Mouse (Mus musculus) gastrocnemius, adult 18-20 months (tissue): Measurements from ENCODE around the gene Vps9d1. TPM values are rescaled to one million over a fixed set of nuclear protein-coding genes. Genes with fewer than 3 reads are reported as not detected.
"Not testable (repeated sequence)": the region's sequence is repeated elsewhere in the genome, so short reads cannot be mapped to it uniquely, and the experiment has no call there.

Experiments
- DNase-seq: peaks from one replicate; pipeline ENCODE4 v3.0.0; 2021; ENCODE audit warnings: low spot score
- total RNA-seq, 2 experiments: library from RNA; stranded (reverse); gene quantifications; 2 replicates each; pipeline ENCODE4 v1.2.3; 2021

Gene Vps9d1
- total RNA-seq, 2 experiments from 2014 or later: 17.2 to 18.8 TPM

DNA sequence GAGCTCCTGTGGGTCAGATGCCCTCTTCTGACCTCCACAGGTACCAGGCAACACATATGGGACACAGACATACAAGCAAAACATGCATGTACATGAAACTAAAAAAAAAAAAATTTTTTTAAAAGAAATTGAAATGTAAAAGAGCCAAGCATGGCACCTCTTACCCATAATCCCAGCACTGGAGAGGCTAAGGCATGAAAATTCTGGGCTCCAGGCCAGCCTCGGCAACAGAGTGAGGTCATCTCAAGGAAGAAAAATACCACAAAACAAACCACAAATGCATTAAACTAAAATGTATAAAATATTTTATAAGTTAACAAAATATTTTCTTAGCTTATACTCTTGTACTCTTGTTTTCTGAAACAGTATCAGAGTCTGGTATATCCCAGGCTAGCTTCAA is 33.2 kb downstream of the Vps9d1 start:
- no peak for DNase-seq

DNA sequence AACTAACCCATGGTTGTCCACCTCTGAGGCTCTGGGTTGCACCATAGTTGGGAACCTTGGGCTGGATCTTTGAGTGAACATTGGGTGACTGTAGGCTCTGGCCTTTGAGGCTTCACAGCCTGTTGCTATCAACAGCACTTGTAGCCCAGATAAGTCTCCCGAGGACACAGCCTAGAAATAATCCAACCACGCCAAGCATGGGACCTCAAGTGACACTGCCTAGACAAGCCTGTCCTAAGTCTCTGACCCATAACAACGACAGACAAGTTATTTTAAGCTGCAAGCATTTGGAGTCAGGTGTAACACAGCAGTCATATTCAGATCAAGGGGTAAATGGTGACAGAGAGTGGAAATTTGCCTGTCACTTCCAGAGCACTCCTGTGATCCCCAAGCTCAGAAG is 38.7 kb downstream of the Vps9d1 start:
- DNase-seq: no peak

DNA sequence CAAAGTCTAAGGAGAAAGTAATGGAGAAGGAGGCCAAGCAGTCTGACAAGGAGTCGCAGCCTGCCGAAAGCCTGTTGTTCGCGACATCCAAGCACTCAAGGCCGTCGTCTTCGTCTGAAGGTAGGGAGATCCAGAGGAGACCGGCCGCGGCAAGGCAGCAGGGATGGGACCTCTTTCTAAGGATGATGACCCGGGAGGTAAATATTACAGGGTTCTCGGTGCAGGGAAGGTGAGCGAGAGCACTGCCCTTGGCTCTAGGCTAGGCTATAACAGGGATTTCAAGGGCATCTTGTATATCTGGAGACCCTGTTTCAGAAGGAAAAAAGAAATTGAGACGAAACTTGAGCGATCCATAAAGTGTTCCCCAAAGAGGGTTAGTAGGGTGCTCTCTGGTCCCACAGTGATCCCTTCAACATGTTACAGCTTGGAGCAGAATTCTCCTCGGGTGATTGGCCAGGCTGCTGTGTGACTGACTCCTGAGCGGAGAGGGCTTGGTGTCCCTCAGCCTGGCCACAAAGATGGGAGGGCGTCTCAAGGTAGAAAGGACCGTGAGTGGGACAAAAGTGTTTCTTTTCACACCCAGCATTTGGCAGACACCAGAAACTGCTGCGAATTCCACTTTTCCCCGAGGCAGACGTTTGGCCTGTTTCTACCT is 40.9 kb downstream of the Vps9d1 start:
- DNase-seq: no peak

DNA sequence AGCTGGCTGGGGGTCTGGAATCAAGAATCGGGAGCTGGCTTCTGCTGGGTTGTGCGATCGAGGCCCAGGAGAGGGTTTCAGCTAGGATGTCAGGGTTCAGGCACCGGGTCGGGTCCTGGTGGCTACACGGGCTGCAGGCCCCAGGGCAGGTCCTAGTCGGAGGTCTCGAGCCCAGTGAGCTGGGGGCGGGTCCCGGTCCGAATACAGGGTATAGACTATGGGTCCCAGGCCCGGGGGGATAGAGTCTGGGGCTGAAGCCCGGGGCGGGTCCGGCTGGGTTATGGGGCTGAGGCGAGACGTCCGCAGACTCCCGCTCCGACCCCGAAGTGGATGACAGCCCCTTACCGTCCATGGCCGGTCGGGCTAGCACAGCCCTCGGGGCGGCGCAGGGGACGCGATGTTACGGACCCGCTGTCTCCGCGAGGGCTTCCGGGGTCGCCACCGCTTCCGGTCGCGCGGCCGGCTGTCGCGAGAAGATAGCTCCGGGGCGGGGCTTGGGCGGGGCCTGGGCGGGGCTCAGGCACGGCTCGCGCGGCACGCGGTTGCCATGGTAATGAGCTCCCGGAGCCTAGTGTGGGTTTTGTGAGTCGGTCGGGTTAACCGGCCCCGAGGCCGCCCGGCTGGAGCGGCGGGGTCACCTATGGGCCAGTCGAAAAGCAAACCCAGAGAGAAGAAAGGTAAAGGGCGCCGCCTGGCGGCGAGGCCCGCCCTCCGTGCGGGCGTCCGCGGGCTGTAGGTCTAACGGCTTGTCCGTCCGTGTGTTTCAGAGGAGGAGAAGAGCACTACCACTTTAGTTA is 41.6 kb downstream of the Vps9d1 start, which contains the start of the genes Chmp1a and Spata33:
TSS of gene Chmp1a (minus strand) at position 443 of the 797 bp plus-strand sequence.
TSS of gene Spata33 (plus strand) at position 512 of the 797 bp plus-strand sequence.
- peak; percentile 81 for DNase-seq

DNA sequence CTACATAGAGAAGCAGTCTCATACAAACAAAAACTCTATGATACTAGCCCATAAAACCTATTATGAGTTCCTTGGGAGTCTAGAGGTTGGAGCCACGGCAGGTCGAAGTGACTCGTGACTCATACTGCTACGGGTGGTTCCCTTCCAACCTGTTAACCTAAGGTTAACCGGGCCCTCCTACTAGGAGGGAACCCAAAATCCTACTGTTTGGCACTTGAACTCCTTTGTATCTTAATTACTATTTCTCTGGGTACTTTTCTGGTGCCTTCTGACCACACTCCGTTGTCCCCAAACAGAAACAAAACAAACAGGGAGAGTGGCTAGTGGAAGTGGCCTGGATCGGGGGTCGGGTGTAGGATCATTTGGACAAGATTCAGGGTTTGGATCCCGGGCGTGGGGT is 42.3 kb downstream of the Vps9d1 start:
- DNase-seq: no peak

DNA sequence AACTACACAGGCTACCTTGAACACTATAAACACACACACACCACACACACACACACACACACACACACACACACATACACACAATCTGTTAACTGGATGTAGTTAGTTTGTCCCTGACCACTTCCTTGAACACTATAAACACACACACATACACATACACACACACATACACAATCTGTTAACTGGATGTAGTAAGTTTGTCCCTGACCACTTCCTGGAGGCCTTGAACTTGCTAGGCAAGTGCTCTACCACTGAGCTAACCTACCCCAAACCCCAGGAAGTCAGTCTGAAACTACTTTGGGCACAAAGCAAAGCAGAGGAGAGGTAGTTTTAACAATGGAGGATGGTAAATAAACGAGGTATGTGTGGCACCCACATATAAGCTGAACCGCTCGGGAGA is 50.6 kb downstream of the Vps9d1 start:
- DNase-seq: no peak

DNA sequence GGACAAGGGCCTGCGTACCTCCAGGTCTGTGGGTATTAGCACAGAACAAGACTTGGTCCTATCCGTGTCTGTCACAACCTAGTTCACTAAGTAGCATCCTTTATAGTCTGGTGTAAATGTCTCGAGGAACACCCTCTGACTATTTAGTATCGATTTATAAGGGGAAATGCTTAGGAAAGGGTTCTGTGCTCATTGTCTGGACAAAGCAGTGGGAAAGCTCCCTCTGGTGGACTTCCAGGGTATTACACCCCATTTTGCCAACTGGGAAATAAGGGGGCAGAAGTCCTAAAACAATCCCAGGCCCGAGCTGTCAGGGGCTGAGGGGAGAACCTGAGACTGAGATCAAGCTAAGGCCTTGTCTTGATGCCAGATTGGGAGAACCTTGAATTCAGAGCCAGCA is 51.9 kb downstream of the Vps9d1 start:
- peak; percentile 69 for DNase-seq

DNA sequence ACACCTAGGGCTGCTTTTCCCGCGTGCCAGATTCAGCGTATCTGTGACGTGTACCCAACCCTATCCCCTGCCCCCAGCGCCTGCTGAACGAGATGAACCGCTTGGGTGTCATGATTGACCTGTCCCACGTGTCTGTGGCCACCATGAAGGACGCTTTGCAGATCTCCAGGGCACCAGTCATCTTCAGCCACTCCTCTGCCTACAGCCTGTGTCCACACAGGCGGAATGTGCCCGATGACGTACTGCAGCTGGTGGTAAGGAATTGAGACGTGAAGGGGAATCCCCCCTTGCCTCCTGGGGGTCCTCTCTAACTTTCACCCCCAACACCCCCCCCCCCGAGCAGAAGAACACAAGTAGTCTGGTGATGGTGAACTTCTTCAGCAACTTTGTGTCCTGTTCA is 54.3 kb downstream of the Vps9d1 start:
- DNase-seq: no peak

DNA sequence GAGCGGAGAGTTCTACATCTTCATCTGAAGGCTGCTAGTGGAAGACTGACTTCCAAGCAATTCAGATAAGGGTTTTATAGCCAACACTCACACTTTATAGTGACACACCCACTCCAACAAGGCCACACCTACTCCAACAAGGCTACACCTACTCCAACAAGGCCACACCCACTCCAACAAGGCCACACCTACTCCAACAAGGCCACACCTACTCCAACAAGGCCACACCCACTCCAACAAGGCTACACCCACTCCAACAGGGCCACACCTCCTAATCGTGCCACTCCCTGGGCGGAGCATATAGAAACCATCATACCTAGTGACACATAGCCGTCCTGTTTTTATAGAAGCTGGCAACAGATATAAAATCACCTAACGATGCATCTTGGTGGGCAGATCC is 57.1 kb downstream of the Vps9d1 start:
- DNase-seq: not testable (repeated sequence)

DNA sequence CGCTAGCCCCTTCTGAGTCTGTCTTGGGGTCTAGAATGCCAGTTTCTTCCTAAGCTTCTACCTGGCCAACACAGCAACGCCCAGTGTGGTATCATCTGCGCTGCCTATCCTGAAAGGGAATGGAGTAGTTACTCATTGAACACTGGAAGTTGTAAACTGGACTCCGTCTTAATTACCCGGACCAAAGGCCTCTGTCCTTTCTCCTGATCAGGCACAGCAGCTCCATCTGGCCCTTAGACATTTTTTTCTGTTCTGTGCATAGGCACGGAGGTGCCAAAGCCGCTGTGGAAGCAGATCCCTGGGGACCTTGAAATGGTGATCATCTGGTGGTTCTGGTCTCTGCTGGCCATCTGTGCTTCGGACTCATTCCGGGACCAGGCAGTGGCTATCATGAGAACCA is 60.4 kb downstream of the Vps9d1 start:
- no peak for DNase-seq

Other genes with a start within 250 kb of the Vps9d1 start
- 10 to 100 TPM; 61.1 to 68.9 TPM for gene Ankrd11, start 212.1 kb downstream of the Vps9d1 start, total RNA-seq
- 10 to 100 TPM; 73.9 to 77.4 TPM for gene Spg7, start 191.4 kb downstream of the Vps9d1 start, total RNA-seq
- gene Rpl13, start 152.0 kb downstream of the Vps9d1 start, total RNA-seq: 100 to 1,000 TPM; 432 to 435 TPM
- under 1 TPM in 1 of 2 experiments, not detected in 1; 0.14 TPM for gene Cpne7, start 137.0 kb downstream of the Vps9d1 start, total RNA-seq
- 1 to 10 TPM; 1.7 to 2.2 TPM for gene Sult5a1, start 96.0 kb downstream of the Vps9d1 start, total RNA-seq
- gene Dpep1, start 68.1 kb downstream of the Vps9d1 start, total RNA-seq: 10 to 100 TPM in 1 of 2 experiments, 1 to 10 TPM in 1; 8.9 to 14.4 TPM
- 10 to 100 TPM; 57.2 to 68.0 TPM for gene Chmp1a, start 41.6 kb downstream of the Vps9d1 start, total RNA-seq
- 1 to 10 TPM in 1 of 2 experiments, under 1 TPM in 1; 0.83 to 2.1 TPM for gene Spata33, start 41.5 kb downstream of the Vps9d1 start, total RNA-seq
- 10 to 100 TPM; 11.6 to 12.1 TPM for gene Cdk10, start 29.5 kb downstream of the Vps9d1 start, total RNA-seq
- gene Spata2l, start 18.1 kb downstream of the Vps9d1 start, total RNA-seq: 1 to 10 TPM; 1.1 to 1.7 TPM
- gene Zfp276, start 153 bp downstream of the Vps9d1 start, total RNA-seq: 1 to 10 TPM; 5.1 to 5.2 TPM
- not detected for gene Fanca, start 64.2 kb upstream of the Vps9d1 start, total RNA-seq
- gene Spire2, start 78.4 kb upstream of the Vps9d1 start, total RNA-seq: under 1 TPM in 1 of 2 experiments, not detected in 1; 0.09 TPM
- 100 to 1,000 TPM; 128 to 130 TPM for gene Tcf25, start 119.4 kb upstream of the Vps9d1 start, total RNA-seq
- not detected for gene Mc1r, start 152.8 kb upstream of the Vps9d1 start, total RNA-seq
- not detected for gene Tubb3, start 157.1 kb upstream of the Vps9d1 start, total RNA-seq
- 10 to 100 TPM; 34.6 to 43.7 TPM for gene Def8, start 169.2 kb upstream of the Vps9d1 start, total RNA-seq
- gene Afg3l1, start 223.6 kb upstream of the Vps9d1 start, total RNA-seq: 10 to 100 TPM; 37.8 to 41.0 TPM